Mouse (Mus musculus) midbrain, embryonic 16.5 days (tissue): ENCODE measurements around the gene Slc16a11. TPM values are rescaled to one million over a fixed set of nuclear protein-coding genes. Genes with fewer than 3 reads are reported as not detected.

ENCODE experiments used
- ATAC-seq: fragments of 200-750 bp; cut with Nextera tagmentation; 2 replicates; pipeline ENCODE4 v1.8.0; 2017; ENCODE audit warnings: moderate TSS enrichment
- H3K27ac ChIP-seq: fragments of 300-500 bp; sonication (generic); 2 replicates; pipeline ENCODE4 v1.5.1; 2014; ENCODE audit warnings: mild to moderate bottlenecking, low read length, mixed read lengths
- H3K27me3 ChIP-seq: fragments of 300-500 bp; sonication (generic); 2 replicates; pipeline ENCODE4 v1.6.1; 2014; ENCODE audit warnings: low read depth, low read length, mixed read lengths; ENCODE audit not compliant: control insufficient read depth, insufficient read depth
- H3K36me3 ChIP-seq: fragments of 300-500 bp; sonication (generic); 2 replicates; pipeline ENCODE4 v1.6.1; 2014; ENCODE audit warnings: mild to moderate bottlenecking, low read length, moderate library complexity, mixed read lengths; ENCODE audit not compliant: control insufficient read depth, insufficient read depth
- H3K4me1 ChIP-seq: fragments of 300-500 bp; sonication (generic); 2 replicates; pipeline ENCODE4 v1.6.1; 2014; ENCODE audit warnings: mild to moderate bottlenecking, low read length, mixed read lengths; ENCODE audit not compliant: control insufficient read depth, insufficient read depth
- H3K4me2 ChIP-seq: fragments of 300-500 bp; sonication (generic); 2 replicates; pipeline ENCODE4 v1.6.1; 2014; ENCODE audit warnings: mild to moderate bottlenecking, low read length, mixed read lengths
- H3K4me3 ChIP-seq: fragments of 300-500 bp; sonication (generic); 2 replicates; pipeline ENCODE4 v1.5.1; 2014; ENCODE audit warnings: low read depth, mild to moderate bottlenecking, low read length, moderate library complexity, mixed read lengths
- H3K9ac ChIP-seq: fragments of 300-500 bp; sonication (generic); 2 replicates; pipeline ENCODE4 v1.6.1; 2014; ENCODE audit warnings: low read depth, low read length, mixed read lengths
- H3K9me3 ChIP-seq: fragments of 300-500 bp; sonication (generic); replicated peaks from 2 replicates; pipeline ENCODE4 v1.6.1; 2014; ENCODE audit warnings: mild to moderate bottlenecking, low read length, mixed read lengths; ENCODE audit not compliant: control insufficient read depth, poor library complexity, severe bottlenecking
- WGBS: fragments of 180-500 bp; shearing (Covaris S2); extraction: QIAGEN DNeasy Blood & Tissue Kit; methylation state at CpG from one replicate; pipeline ENCODE4 v1.1.7; 2014; 5-methylcytosine and 5-hydroxymethylcytosine counted together
- polyA plus RNA-seq: library from polyadenylated mRNA; unstranded; fragments of >200 nt; fragmentation: Nextera tagmentation; extraction: Ambion mirVana; gene quantifications from 2 replicates; pipeline ENCODE4 v1.2.1, GENCODE M21; 2015

Gene Slc16a11
- polyA plus RNA-seq, 1 experiment from 2014 or later: 7.8 TPM

GRCm38 (mm10) chr11:70193354-70194285 is 18.9 kb upstream of the Slc16a11 start:
- Histone ChIP-seq H3K36me3 (no peaks in the 10 kb centered on the region), H3K27me3 (no peaks in the 10 kb centered on the region), H3K4me1 (no peaks in the 10 kb centered on the region), H3K4me3 (no peak overlapping the region), H3K27ac (no peak overlapping the region), H3K9me3 (no peaks in the 10 kb centered on the region), H3K4me2 (no peak overlapping the region), H3K9ac (no peak overlapping the region)
- 60% methylated on average over 11 of the region's 11 CpGs for WGBS
- no peak for ATAC-seq

- no peak overlapping the region for H3K4me2 ChIP-seq
- H3K36me3 ChIP-seq: no peaks in the 10 kb centered on the region
- H3K4me3 ChIP-seq: no peak overlapping the region
- H3K27me3 ChIP-seq: no peaks in the 10 kb centered on the region
- no peaks in the 10 kb centered on the region for H3K9me3 ChIP-seq
- no peak overlapping the region for H3K9ac ChIP-seq
- WGBS: 93% methylated on average over 3 of the region's 3 CpGs
- no peak overlapping the region for H3K27ac ChIP-seq
- H3K4me1 ChIP-seq: no peaks in the 10 kb centered on the region
- no peak for ATAC-seq
Observed at GRCm38 (mm10) chr11:70198332-70198731, 14.2 kb upstream of the Slc16a11 start.

GRCm38 (mm10) chr11:70199107-70199506 is 13.4 kb upstream of the Slc16a11 start:
- ATAC-seq: no peak
- H3K9me3 ChIP-seq: no peaks in the 10 kb centered on the region
- no peaks in the 10 kb centered on the region for H3K27me3 ChIP-seq
- no peak overlapping the region for H3K9ac ChIP-seq
- 83% methylated on average over 8 of the region's 8 CpGs for WGBS
- no peaks in the 10 kb centered on the region for H3K4me1 ChIP-seq
- no peak overlapping the region for H3K27ac ChIP-seq
- no peaks in the 10 kb centered on the region for H3K36me3 ChIP-seq
- no peak overlapping the region for H3K4me2 ChIP-seq
- no peak overlapping the region for H3K4me3 ChIP-seq

- Histone ChIP-seq H3K4me2 (no peak overlapping the region), H3K4me1 (no peaks in the 10 kb centered on the region), H3K4me3 (no peak overlapping the region), H3K9ac (no peak overlapping the region), H3K27me3 (no peaks in the 10 kb centered on the region), H3K36me3 (no peaks in the 10 kb centered on the region), H3K27ac (no peak overlapping the region), H3K9me3 (no peaks in the 10 kb centered on the region)
- WGBS: 85% methylated on average over 5 of the region's 5 CpGs
- ATAC-seq: no peak
Observed at GRCm38 (mm10) chr11:70200036-70200608, 12.4 kb upstream of the Slc16a11 start.

GRCm38 (mm10) chr11:70201691-70202090 is 10.9 kb upstream of the Slc16a11 start:
- no peaks in the 10 kb centered on the region for H3K9me3 ChIP-seq
- H3K9ac ChIP-seq: no peak overlapping the region
- WGBS: 40% methylated on average over 5 of the region's 5 CpGs
- H3K27ac ChIP-seq: no peak overlapping the region
- H3K4me1 ChIP-seq: no peaks in the 10 kb centered on the region
- H3K27me3 ChIP-seq: no peaks in the 10 kb centered on the region
- H3K4me2 ChIP-seq: no peak overlapping the region
- ATAC-seq: no peak; the same call in 1 of the 2 replicates
- no peak overlapping the region for H3K4me3 ChIP-seq
- no peaks in the 10 kb centered on the region for H3K36me3 ChIP-seq

- no peak overlapping the region for H3K4me2 ChIP-seq
- no peak overlapping the region for H3K9ac ChIP-seq
- WGBS: 85% methylated on average over 2 of the region's 2 CpGs
- H3K36me3 ChIP-seq: no peaks in the 10 kb centered on the region
- no peak for ATAC-seq
- no peak overlapping the region for H3K27ac ChIP-seq
- H3K9me3 ChIP-seq: no peaks in the 10 kb centered on the region
- H3K27me3 ChIP-seq: peaks cover under 1% of the 10 kb centered on the region; the same call in 1 of the 2 replicates
- no peaks in the 10 kb centered on the region for H3K4me1 ChIP-seq
- no peak overlapping the region for H3K4me3 ChIP-seq
Observed at GRCm38 (mm10) chr11:70206801-70207200, 5.8 kb upstream of the Slc16a11 start.

- H3K4me2 ChIP-seq: no peak overlapping the region
- H3K27ac ChIP-seq: no peak overlapping the region
- H3K4me1 ChIP-seq: no peaks in the 10 kb centered on the region
- WGBS: 86% methylated on average over 7 of the region's 7 CpGs
- H3K9me3 ChIP-seq: no peaks in the 10 kb centered on the region
- no peak overlapping the region for H3K4me3 ChIP-seq
- H3K9ac ChIP-seq: no peak overlapping the region
- H3K27me3 ChIP-seq: peaks cover 3% of the 10 kb centered on the region; the same call in 1 of the 2 replicates
- H3K36me3 ChIP-seq: no peaks in the 10 kb centered on the region
- ATAC-seq: no peak
Observed at GRCm38 (mm10) chr11:70207283-70207682, 5.3 kb upstream of the Slc16a11 start.

- WGBS: 81% methylated on average over 5 of the region's 5 CpGs
- Histone ChIP-seq H3K4me3 (no peak overlapping the region), H3K36me3 (no peaks in the 10 kb centered on the region), H3K4me2 (no peak overlapping the region), H3K9ac (no peak overlapping the region), H3K9me3 (no peaks in the 10 kb centered on the region), H3K27me3 (peaks cover 8% of the 10 kb centered on the region; the same call in 1 of the 2 replicates), H3K27ac (no peak overlapping the region), H3K4me1 (peaks cover 4% of the 10 kb centered on the region; the same call in 1 of the 2 replicates)
- no peak for ATAC-seq
Observed at GRCm38 (mm10) chr11:70208778-70209388, 3.7 kb upstream of the Slc16a11 start.

- Histone ChIP-seq H3K9me3 (no peaks in the 10 kb centered on the region), H3K9ac (no peak overlapping the region), H3K27me3 (peaks cover 21% of the 10 kb centered on the region), H3K27ac (no peak overlapping the region), H3K36me3 (no peaks in the 10 kb centered on the region), H3K4me3 (no peak overlapping the region), H3K4me1 (peaks cover 18% of the 10 kb centered on the region), H3K4me2 (no peak overlapping the region)
- WGBS: 92% methylated on average over 2 of the region's 2 CpGs
- no peak for ATAC-seq
Observed at GRCm38 (mm10) chr11:70210681-70211080, 1.9 kb upstream of the Slc16a11 start.
